Mouse (Mus musculus) cerebellum, adult 9-10 months (tissue): ENCODE data around the gene Dnajb13.
"Not testable (repeated sequence)": the region's sequence is repeated elsewhere in the genome, so short reads cannot be mapped to it uniquely, and the experiment has no call there.

Experiments used
- DNase-seq: peaks from one replicate; pipeline ENCODE4 v3.0.0; 2022

Gene Dnajb13

DNA sequence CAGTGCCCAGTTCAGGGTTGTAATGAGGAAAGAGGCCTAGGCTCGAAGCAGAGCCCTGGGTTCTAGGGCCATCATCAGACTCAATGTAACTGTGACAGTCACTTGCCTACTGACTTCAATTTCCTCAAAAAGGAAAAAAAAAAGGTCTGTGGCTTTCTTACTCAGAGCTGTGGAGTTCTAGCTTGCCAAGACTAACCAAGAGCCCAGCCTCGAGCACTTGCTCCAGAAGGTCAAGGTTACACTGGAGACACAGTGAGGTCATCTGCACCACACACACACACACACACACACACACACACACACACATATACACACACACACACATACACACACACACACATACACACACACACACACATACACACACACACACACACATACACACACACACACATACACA is 32.7 kb downstream of the Dnajb13 start:
- DNase-seq = not testable (repeated sequence)

DNA sequence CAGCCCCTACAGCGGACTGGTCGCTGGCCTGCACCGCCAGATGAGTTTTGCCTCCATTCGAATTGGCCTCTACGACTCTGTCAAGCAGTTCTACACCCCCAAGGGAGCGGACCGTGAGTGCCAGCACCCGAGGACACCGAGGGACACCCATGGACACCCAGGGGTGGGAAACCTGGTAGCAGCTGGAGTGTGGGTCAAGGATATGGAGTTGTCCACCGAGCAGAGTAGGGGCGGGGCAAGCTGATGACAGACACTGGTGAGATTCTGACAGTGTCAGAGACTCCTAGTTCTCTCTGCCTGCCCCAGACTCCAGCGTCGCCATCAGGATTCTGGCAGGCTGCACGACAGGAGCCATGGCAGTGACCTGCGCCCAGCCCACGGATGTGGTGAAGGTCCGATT is 34.6 kb downstream of the Dnajb13 start:
- DNase-seq = no peak

DNA sequence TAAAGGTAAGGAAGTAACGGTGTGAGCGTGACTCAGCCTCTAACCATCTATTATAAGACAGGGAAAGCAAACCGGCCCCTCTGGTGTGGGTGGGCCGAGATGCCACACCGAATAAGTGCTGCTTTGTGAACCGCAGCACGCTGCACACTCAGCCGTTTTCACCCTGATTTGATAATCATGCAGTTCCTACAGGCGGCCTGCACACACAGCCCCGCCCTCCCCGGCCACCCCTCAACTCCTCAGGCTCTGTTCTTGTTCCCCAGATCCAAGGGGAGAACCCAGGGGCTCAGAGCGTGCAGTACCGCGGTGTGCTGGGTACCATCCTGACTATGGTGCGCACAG is 35.0 kb downstream of the Dnajb13 start:
- no peak for DNase-seq

DNA sequence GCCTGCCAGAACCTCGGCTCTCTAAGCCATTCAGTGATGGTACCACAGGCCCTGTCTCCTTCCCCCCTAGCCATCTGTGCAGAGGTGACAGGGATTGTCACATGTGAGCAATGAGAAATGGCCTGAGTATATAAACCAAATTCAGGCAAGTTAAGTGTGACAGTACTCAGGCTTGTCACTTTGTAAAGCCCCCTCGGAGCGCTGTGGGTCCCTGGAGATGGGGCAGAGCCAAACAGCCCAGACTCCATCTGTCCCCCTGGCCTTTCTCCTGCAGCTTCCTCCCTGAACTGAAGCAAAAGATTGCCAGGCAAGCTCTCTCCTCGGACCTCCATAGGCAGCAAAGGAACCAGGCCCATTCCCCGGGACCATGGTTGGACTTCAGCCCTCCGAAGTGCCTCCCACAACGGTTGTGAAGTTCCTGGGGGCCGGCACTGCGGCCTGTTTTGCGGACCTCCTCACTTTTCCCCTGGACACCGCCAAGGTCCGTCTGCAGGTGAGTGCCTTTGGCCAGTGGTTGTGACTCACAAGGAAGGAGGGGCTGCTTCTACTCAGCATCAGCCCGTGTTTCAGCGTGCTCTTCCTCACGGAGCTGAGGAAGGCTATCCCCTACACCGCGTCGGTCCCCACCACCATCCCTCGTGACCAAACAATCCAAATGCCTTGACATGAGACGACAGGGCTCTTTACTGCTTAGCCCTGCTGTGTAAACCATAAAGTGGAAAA is 35.5 kb downstream of the Dnajb13 start:
- DNase-seq = no peak

DNA sequence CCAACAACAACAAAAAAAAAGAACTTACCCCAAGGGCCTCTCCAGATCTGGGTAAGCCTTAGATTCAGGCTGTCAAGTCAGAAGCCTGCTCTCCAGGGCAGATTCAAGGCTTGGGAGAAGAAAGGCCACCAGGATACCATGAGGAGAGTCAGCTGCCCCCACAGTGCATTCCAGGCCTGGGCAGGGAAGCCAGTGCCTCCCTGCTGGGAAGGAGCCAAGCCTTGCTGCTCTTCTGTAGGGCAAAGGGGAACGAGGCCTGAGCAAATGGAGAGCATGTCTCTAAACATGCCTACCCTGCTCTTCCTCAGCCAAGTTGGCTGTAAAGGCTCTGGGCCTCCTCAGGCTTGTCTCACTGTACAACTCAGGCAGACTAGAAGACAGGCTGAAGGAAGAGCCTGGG is 40.1 kb downstream of the Dnajb13 start:
- DNase-seq = no peak

DNA sequence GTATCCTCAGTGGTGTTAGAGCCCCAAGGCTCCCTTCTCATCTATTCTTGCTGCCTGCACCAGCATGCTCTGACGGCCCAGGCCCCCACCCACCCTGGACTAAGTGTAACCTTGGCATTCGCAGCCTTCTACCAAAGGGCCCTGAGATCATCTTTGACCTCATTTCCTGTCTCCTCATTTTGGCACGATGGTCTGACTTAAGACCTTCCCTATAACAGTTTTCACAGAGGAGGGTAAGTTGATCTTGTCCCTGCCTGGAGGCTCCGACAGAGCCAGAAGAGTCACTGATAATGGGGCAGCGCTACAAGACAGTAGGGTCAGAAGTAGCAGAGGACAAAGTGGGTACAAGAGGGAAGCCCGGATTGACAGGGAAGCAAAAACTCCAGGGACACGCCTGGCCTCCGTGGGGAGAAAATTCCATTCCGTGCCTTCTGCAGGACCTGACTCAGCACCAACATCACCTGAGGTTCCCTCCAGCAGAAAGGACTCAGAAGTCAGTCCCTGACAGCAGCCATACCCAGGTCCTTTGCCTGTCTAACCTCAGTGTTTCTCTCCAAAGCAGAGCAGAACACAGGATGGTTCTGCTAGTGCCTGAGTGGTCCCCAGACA is 40.8 kb downstream of the Dnajb13 start:
- no peak for DNase-seq

DNA sequence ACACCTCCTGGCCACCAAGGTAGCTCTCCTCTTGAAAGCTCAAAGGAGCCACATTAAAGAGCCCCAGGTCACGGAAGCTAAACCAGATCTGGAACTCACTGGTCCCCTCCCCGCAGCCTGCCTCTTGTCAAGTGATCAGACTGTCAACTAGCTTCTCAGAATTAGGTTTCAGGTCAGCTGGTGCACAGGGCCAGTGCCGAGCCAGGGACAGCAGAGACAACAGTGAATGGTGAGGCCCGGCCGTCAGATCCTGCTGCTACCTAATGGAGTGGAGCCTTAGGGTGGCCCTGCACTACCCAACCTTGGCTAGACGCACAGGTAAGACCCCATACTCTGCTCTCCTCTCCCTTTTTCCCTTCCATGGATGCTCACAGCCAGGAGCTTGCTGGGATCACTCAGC is 42.0 kb downstream of the Dnajb13 start, which contains the start of gene Ucp3:
Gene Ucp3, plus strand, starts transcription at position 214 of the 400 bp plus-strand sequence.
- DNase-seq = no peak

DNA sequence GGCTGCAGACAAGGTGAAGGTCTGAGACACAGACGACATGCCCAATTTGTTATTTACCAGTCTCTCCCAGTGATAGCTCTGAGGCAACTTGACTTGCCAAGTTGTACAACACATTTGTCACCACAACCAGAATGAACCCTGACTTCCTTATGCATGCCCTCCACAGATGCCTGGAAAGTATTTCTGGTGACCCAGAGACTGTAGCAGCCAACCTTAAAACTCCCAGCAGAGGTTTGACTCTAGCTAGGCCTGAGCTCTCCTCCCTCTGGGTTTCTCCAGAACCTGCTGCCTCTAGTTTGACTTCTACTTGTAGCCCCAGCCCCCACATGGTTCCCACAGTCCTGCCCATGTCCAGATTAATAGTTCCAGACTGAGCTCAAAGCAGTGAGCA is 43.4 kb downstream of the Dnajb13 start:
- DNase-seq = no peak

DNA sequence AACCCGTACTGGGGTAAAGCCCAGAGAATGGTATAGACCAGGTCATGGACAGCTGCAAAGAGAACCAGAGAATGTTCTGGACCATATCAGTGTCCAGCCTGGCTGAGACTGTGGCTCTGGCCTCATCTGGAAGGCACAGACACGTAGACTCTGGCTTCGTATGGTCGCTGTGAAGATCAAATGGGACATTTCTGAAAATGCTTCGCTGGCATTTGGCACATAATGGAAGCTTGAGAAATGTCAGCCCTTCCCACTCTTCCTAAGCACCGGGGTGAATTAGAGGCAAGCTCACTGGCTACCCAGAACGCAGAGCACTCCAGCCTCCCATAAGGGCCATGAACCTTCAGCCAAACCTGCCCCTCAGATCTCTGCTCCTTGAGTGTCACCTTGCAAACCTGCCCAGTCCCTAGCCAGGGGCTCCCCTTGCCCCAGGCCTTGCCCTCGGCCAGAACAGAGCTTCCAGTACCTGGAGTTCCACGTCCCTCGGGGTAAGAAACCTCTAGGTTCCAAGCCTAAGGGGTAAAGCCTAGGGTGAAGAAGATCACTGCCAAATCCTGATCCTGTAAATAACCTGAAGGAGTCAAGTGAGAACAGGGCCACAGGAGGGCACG is 43.9 kb downstream of the Dnajb13 start:
- no peak for DNase-seq

DNA sequence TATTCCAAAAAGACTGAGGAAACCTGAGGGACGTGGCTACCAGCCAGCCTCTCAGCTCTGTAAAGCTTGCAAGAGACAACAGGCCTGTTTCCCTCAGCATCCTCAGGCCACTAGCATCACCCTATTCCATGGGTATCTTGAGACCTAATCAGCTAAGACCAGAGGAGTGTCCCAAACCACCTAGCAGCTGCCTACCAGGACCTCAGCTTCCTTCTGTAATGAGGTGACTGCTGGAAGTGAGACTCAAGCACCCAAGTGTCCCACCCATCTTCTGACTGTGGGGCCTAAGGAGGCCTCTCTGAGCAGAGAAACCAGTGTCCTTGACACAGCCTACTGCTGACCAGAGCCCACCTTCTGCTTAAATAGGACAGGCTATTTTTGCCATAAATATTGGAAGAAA is 45.3 kb downstream of the Dnajb13 start:
- DNase-seq = no peak

DNA sequence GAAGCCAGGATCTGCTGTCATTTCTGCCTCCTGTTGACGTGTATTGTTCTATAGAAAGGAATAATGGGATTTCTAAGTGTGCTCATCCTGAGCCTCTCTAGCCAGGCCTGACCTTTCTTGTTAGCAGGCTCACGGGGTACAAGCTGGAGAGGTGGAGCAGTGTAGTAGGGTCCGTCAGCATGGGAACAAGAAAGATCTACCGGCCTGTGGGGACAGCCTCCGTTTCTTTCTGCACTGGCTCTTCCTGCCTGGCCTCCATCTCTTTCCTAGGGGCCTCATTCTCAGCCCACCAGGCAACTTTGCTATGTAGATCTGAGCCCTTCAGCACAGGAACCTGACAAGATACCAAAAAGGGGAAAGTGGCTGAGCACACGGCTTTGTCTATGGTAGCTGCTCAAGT is 46.0 kb downstream of the Dnajb13 start:
- no peak for DNase-seq

DNA sequence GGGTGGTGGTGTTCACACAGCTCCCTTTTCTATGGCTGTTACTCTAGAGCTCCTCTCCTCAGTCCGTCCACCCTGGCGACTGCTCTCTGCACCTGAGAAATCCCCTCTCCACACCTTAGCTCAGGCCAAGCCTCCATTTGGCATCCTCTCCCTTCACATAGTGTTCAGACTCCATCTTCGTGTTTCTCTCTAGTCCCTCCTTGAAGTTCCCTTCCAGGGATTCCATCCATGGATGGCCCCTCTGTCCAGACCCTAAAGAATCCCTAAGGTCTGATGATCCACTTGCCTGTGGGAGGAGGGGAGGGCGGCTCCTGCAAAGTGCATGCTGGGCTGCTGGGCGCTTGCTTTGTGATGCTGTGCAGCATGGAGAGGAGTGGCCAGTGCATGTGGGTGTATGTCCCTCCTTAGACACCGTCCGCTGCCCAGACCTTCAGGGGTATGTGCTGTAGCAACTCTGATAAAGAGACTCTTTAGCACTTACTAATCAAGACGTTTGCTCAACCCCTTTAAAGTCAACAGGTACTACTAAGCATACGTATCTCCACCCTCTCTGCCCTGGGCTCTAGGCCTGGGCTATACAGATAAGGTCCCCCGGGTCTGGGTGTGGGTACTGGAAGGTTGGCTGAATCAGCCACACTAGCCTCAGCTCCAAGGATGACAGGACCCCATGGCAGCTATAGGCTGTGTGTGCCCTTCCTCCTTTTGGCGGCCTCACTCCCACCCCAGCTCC is 47.8 kb downstream of the Dnajb13 start:
- DNase-seq = no peak

DNA sequence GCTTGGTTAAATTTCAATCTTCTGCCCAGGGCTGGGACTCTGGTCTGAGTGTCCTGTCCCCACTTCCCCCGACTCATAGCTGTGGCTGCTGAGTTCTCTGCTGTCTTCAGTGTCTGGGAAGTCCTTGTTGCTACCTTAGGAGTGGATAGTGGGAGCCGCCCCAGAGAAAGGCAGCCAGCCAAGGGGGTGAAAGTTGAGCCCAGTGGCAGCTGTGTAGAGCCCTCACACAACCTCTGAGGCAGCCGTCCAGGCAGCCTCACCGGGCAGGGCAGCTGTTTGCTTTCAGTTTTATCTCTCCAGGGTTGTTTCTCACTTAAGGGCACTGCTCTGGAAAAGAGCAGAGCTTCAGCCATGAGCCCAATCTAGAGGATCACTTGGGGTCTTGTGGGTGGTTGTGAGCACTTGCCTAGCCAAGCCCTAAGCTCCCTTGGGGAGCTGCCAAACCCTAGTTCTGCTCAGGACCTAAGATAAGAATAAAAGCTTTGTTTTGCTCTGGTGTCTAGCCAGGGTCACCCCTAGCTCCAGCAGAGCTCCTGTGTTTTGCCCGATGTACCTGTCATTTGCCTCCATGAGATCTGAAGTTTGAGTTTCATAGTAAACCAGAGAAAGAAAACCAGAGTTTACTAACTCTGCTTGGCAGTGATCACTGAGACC is 49.0 kb downstream of the Dnajb13 start:
- no peak for DNase-seq

DNA sequence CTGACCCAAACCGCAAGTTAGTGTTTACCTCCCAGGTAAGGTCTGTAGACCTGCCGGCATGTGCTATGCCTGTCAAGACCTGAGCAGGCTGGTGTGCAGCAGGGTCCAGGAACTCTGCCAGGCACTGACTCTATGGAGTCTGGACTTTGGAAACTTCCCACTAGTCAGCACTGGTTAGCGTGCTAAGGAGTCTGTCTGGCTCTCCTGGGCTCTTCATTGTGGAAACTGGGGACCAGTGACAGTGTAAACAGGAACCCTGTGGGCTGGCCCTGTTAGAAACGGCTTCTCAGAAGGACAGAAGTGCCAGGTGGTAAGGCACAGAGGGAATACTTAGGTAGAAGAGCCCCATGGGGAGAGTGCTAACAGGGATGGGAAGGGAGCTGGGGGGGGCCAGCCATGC is 49.5 kb downstream of the Dnajb13 start:
- no peak for DNase-seq

DNA sequence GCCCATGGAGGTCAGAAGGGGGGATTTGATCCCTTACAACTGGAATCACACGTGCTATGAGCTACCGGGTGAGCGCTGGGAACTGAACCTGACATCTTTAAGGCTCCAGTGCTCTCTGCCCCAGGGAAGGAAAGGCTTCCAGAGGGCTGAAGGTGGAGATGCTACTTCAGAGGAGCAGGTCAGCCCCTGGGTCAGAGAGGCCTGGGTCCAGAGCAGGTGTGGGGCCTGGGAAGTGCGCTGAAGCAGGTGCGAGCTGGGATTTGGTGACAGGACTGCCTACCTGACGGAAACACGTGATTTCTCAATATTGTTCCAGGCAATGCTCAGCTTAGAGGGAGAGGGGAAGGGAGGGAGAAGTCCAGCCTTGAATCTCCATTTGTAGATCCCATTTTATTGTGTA is 50.5 kb downstream of the Dnajb13 start:
- no peak for DNase-seq

DNA sequence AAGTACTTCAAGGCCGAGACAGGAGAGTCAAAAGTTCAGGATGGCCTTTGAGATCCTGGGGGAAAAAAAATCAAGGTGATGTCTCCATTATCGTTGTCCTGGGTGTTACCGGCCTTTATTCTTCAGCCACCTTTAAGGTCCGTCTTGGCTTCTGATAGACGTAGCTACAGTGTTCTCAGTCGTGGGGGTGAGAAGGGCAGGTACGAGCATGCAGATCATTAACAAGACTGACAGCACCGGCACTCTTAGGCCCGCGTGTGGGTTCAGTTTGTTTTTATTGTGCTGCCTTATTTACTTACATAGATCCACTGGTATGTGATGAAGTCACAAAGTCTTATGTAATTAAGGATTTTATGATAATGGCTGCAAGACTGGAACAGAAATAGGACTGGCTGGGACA is 51.0 kb downstream of the Dnajb13 start:
- no peak for DNase-seq

DNA sequence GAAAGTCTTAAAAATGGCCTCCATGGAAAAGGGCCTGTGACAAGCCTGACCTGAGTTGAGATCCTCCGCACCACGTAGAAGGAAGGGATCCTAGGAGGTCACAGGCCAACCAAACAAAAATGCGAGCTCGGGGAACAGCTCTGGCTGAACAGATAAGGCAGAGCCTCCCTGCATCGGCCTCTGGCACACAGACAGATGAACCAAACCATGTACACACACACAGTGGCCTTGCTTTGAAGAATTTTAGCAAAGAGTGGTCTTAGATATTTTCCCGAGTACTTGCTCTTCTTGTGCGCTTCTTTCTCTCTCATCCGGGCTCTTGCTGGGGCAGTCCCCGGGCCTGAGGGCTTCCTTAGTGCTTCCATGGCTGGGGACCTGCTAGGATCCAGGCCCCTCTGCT is 51.6 kb downstream of the Dnajb13 start:
- no peak for DNase-seq

DNA sequence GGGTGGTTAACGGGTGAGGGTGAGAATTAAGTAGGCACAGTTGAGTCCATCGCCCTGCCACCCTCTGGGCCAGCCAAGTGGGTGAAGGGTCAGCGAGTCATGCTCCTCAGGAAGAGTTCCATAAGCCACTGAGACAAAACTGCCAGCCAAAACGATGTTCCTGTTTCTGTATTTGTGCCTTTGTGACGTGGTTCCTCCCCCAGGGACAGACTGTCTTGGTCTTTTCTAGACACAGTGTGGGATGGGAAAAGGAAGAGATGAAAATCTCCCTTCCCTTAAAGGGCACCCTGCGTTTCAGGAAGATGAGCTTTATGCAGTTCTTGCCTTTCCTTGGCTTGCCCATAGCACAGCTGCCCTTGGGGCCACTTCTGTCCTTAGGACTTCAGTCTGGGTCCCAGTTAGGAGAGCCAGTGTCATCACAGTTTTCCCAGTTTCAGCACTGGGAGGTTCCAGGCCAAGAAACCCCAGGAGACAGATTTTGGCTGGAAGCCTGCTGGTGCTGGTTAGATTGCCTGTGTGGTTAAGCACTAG is 53.1 kb downstream of the Dnajb13 start:
- no peak for DNase-seq

DNA sequence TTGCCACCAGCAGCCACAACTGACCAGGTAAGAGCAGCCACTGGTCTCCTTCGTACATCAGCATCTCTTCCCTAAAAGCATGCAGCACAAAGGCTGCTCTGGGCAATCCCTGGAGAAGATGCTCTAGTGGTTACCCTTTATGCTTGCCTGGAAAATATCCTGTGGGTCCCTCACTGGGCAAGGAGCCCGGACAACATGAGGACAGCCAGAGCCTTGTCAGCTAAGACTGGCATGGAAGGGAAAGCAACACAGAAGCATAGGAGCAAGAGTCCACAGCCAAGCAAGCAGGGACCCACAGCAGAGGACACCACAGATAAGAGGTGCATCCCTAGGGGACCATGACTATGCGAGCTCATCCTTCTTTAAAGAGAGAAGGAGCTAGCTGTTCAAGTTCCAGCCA is 54.9 kb downstream of the Dnajb13 start:
- DNase-seq = no peak

DNA sequence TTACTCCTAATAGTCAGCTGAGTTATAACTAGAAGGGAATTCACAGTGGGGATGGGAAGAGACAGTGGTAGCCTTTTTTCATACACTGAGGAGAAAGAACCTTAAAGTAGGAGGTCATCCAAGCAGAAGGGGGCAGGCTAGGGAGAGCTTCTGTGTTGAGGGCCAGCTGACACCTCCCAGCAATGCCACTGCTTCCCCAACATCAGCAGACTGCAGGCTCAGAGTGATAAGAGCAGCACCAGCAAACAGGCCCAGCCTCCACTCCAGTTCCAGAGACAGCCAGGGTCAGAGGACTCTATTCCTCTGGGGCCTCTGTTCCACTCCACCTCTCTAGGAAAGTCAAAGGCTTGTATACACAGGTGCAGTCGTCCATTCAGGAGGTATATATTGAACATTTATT is 56.6 kb downstream of the Dnajb13 start:
- DNase-seq = no peak
